Mouse (Mus musculus) liver, adult 2 months (tissue): ENCODE data around the gene St3gal2.

Source experiments
- CTCF ChIP-seq: fragments of 200-500 bp; IDR thresholded peaks from 2 replicates; pipeline ENCODE4 v1.5.1; 2011; ENCODE audit warnings: low read depth, low read length, control low read depth
- POLR2A ChIP-seq: fragments of 200-500 bp; IDR thresholded peaks from 2 replicates; pipeline ENCODE4 v1.6.1; 2011; ENCODE audit warnings: low read length, control low read depth; ENCODE audit not compliant: insufficient read depth; ENCODE audit errors: extremely low read depth

DNA sequence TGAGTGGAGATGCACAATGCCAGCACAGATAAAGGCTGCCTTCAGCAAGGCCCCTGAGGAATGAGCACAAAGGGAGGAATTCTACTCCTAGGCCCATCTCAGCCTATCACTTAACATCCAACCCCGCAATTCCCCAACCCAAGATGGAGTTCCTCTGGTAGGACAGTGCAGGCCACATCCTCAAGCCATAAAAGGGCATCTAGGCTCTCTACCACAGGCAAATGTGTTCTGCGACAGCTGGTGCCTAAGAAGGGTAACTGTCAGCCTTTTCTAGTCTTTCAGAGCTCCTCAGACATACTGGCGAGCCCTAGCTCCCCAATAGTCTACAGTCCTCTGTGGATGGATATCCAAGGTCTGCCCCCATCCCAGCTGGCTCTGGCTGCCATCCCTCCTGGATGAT, 33.1 kb upstream of the St3gal2 start:
- TF ChIP-seq CTCF: no peak
- TF ChIP-seq POLR2A: no peak
